Mouse (Mus musculus) CH12.LX (cell line): Measurements from ENCODE around the gene Wdr38. TPM values are rescaled to one million over a fixed set of nuclear protein-coding genes. Genes with fewer than 3 reads are reported as not detected.

Experiments used
- DNase-seq: peaks from one replicate; pipeline ENCODE4 v3.0.0-alpha.2; 2013; ENCODE audit errors: extremely low read depth
- H3K27ac ChIP-seq: 2 replicates; pipeline ENCODE4 v1.5.1; 2012; ENCODE audit warnings: low read depth, mild to moderate bottlenecking, control low read depth, moderate library complexity; ENCODE audit not compliant: insufficient read depth
- H3K27me3 ChIP-seq: replicated peaks from 2 replicates; pipeline ENCODE3; 2012; ENCODE audit warnings: inconsistent platforms
- H3K36me3 ChIP-seq, 2 experiments: replicated peaks in 1 of 2; 2 replicates each; pipeline versions ENCODE3 to v1.6.1; 2012; ENCODE audit warnings: inconsistent platforms in 1 of 2, low read length in 1 of 2, mild to moderate bottlenecking in 1 of 2, mixed read lengths in 1 of 2, moderate library complexity in 1 of 2; ENCODE audit not compliant: control insufficient read depth in 1 of 2, insufficient read depth in 1 of 2
- H3K4me1 ChIP-seq, 2 experiments: 2 replicates each; pipeline ENCODE4 v1.6.1; 2012; ENCODE audit warnings: inconsistent platforms in 1 of 2, moderate library complexity in 1 of 2; ENCODE audit not compliant: insufficient read depth in 2 of 2, control insufficient read depth in 1 of 2
- H3K4me2 ChIP-seq: 2 replicates; pipeline ENCODE4 v1.6.1; 2012; ENCODE audit warnings: low read depth, mild to moderate bottlenecking, control low read depth; ENCODE audit not compliant: poor library complexity, insufficient read depth, severe bottlenecking
- H3K4me3 ChIP-seq, 3 experiments: fragments of 150-350 bp in 1 of 3; sonication (generic) in 1 of 3; replicated peaks in 1 of 3; 2 replicates each; pipeline versions ENCODE3 to v1.5.1; 2011 to 2012; ENCODE audit warnings: low read depth in 2 of 3, low read length in 2 of 3, mild to moderate bottlenecking in 2 of 3, moderate library complexity in 2 of 3, control low read depth in 1 of 3, improper control_type of control experiment in 1 of 3, inconsistent platforms in 1 of 3, mixed read lengths in 1 of 3; ENCODE audit not compliant: poor library complexity in 1 of 3
- H3K79me2 ChIP-seq: replicated peaks from 2 replicates; pipeline ENCODE4 v1.6.1; 2012; ENCODE audit warnings: mild to moderate bottlenecking, moderate library complexity; ENCODE audit not compliant: control insufficient read depth, poor library complexity, insufficient read depth, severe bottlenecking; ENCODE audit errors: extremely low read depth
- H3K9ac ChIP-seq: 2 replicates; pipeline ENCODE4 v1.6.1; 2012; ENCODE audit warnings: low read depth, mild to moderate bottlenecking, control low read depth, moderate library complexity; ENCODE audit not compliant: insufficient read depth
- H3K9me3 ChIP-seq: replicated peaks from 2 replicates; pipeline ENCODE3; 2012; ENCODE audit warnings: low read length, inconsistent platforms, mixed read lengths
- BHLHE40 ChIP-seq: IDR thresholded peaks from 2 replicates; pipeline ENCODE4 v1.6.1; 2011; ENCODE audit warnings: mild to moderate bottlenecking, low read depth, low read length, improper control_type of control experiment
- CHD1 ChIP-seq: IDR thresholded peaks from 2 replicates; pipeline ENCODE4 v1.6.1; 2012; ENCODE audit warnings: low read depth, low read length, improper control_type of control experiment, inconsistent platforms
- CHD2 ChIP-seq: IDR thresholded peaks from 2 replicates; pipeline ENCODE4 v1.6.1; 2011; ENCODE audit warnings: low read length, improper control_type of control experiment
- CTCF ChIP-seq, 2 experiments: IDR thresholded peaks in 1 of 2; conservative IDR thresholded peaks in 1 of 2; 2 replicates each; pipeline ENCODE4 v1.5.1; 2011 to 2012; ENCODE audit warnings: low read depth in 2 of 2, low read length in 2 of 2, improper control_type of control experiment in 1 of 2, inconsistent platforms in 1 of 2, mild to moderate bottlenecking in 1 of 2, moderate library complexity in 1 of 2
- E2F4 ChIP-seq: IDR thresholded peaks from 2 replicates; pipeline ENCODE4 v1.6.1; 2011; ENCODE audit warnings: low read depth, low read length, improper control_type of control experiment; ENCODE audit not compliant: insufficient replicate concordance
- ELF1 ChIP-seq: IDR thresholded peaks from 2 replicates; pipeline ENCODE4 v1.6.1; 2014; ENCODE audit warnings: low read depth, mild to moderate bottlenecking, inconsistent platforms, low read length, improper control_type of control experiment
- EP300 ChIP-seq: IDR thresholded peaks from 2 replicates; pipeline ENCODE4 v1.6.1; 2011; ENCODE audit warnings: low read length, improper control_type of control experiment
- ETS1 ChIP-seq: conservative IDR thresholded peaks from 2 replicates; pipeline ENCODE4 v1.6.1; 2012; ENCODE audit warnings: low read depth, mild to moderate bottlenecking, inconsistent platforms, low read length, improper control_type of control experiment, moderate library complexity
- GABPA ChIP-seq: IDR thresholded peaks from 2 replicates; pipeline ENCODE4 v1.6.1; 2012; ENCODE audit warnings: low read depth, low read length, improper control_type of control experiment, inconsistent platforms; ENCODE audit not compliant: insufficient replicate concordance
- HCFC1 ChIP-seq: IDR thresholded peaks from 2 replicates; pipeline ENCODE4 v1.6.1; 2012; ENCODE audit warnings: low read depth, mild to moderate bottlenecking, inconsistent platforms, low read length, improper control_type of control experiment
- IRF4 ChIP-seq: IDR thresholded peaks from 2 replicates; pipeline ENCODE4 v1.6.1; 2014; ENCODE audit warnings: low read depth, mild to moderate bottlenecking, inconsistent platforms, low read length, improper control_type of control experiment
- JUN ChIP-seq: IDR thresholded peaks from 2 replicates; pipeline ENCODE4 v1.6.1; 2011; ENCODE audit warnings: low read depth, mild to moderate bottlenecking, low read length, improper control_type of control experiment, moderate library complexity; ENCODE audit not compliant: insufficient read depth
- JUND ChIP-seq: conservative IDR thresholded peaks from 2 replicates; pipeline ENCODE4 v1.6.1; 2011; ENCODE audit warnings: low read depth, low read length, improper control_type of control experiment
- KAT2A ChIP-seq: IDR thresholded peaks from 2 replicates; pipeline ENCODE4 v1.6.1; 2012; ENCODE audit warnings: low read length, improper control_type of control experiment, inconsistent platforms; ENCODE audit not compliant: insufficient replicate concordance
- MAFK ChIP-seq: IDR thresholded peaks from 2 replicates; pipeline ENCODE4 v1.6.1; 2011; ENCODE audit warnings: low read length, improper control_type of control experiment; ENCODE audit not compliant: insufficient replicate concordance
- MAX ChIP-seq: IDR thresholded peaks from 2 replicates; pipeline ENCODE4 v1.6.1; 2011; ENCODE audit warnings: low read length, improper control_type of control experiment
- MAZ ChIP-seq: IDR thresholded peaks from 2 replicates; pipeline ENCODE4 v1.6.1; 2012; ENCODE audit warnings: low read depth, mild to moderate bottlenecking, inconsistent platforms, low read length, improper control_type of control experiment, moderate library complexity
- MEF2A ChIP-seq: IDR thresholded peaks from 2 replicates; pipeline ENCODE4 v1.6.1; 2014; ENCODE audit warnings: low read depth, mild to moderate bottlenecking, inconsistent platforms, low read length, improper control_type of control experiment, borderline replicate concordance
- MXI1 ChIP-seq: IDR thresholded peaks from 2 replicates; pipeline ENCODE4 v1.6.1; 2011; ENCODE audit warnings: mild to moderate bottlenecking, low read depth, low read length, improper control_type of control experiment
- MYC ChIP-seq: IDR thresholded peaks from 2 replicates; pipeline ENCODE4 v1.6.1; 2011; ENCODE audit warnings: low read depth, mild to moderate bottlenecking, improper control_type of control experiment, low read length
- NELFE ChIP-seq: IDR thresholded peaks from 2 replicates; pipeline ENCODE4 v1.6.1; 2011; ENCODE audit warnings: low read depth, low read length, improper control_type of control experiment
- NRF1 ChIP-seq: IDR thresholded peaks from 2 replicates; pipeline ENCODE4 v1.6.1; 2014; ENCODE audit warnings: low read depth, mild to moderate bottlenecking, inconsistent platforms, low read length, improper control_type of control experiment, moderate library complexity
- PAX5 ChIP-seq: IDR thresholded peaks from 2 replicates; pipeline ENCODE4 v1.6.1; 2012; ENCODE audit warnings: low read length, inconsistent platforms, mixed read lengths
- POLR2A ChIP-seq: IDR thresholded peaks from 2 replicates; pipeline ENCODE4 v1.6.1; 2011; ENCODE audit warnings: low read depth, mild to moderate bottlenecking, improper control_type of control experiment, low read length
- POLR2AphosphoS2 ChIP-seq: IDR thresholded peaks from 2 replicates; pipeline ENCODE4 v1.6.1; 2011; ENCODE audit warnings: low read depth, low read length, improper control_type of control experiment
- RAD21 ChIP-seq: IDR thresholded peaks from 2 replicates; pipeline ENCODE4 v1.6.1; 2011; ENCODE audit warnings: low read depth, mild to moderate bottlenecking, low read length, improper control_type of control experiment, moderate library complexity
- RCOR1 ChIP-seq: conservative IDR thresholded peaks from 2 replicates; pipeline ENCODE4 v1.6.1; 2012; ENCODE audit warnings: low read depth, mild to moderate bottlenecking, inconsistent platforms, low read length, improper control_type of control experiment
- SIN3A ChIP-seq: IDR thresholded peaks from 2 replicates; pipeline ENCODE4 v1.6.1; 2012; ENCODE audit warnings: low read length, improper control_type of control experiment, inconsistent platforms
- SMC3 ChIP-seq: IDR thresholded peaks from 2 replicates; pipeline ENCODE4 v1.6.1; 2011; ENCODE audit warnings: low read depth, low read length, improper control_type of control experiment
- TBP ChIP-seq: conservative IDR thresholded peaks from 2 replicates; pipeline ENCODE4 v1.6.1; 2011; ENCODE audit warnings: low read depth, low read length, improper control_type of control experiment
- UBTF ChIP-seq: IDR thresholded peaks from 2 replicates; pipeline ENCODE4 v1.6.1; 2012; ENCODE audit warnings: low read depth, mild to moderate bottlenecking, inconsistent platforms, low read length, improper control_type of control experiment, moderate library complexity
- USF1 ChIP-seq: IDR thresholded peaks from 2 replicates; pipeline ENCODE4 v1.6.1; 2014; ENCODE audit warnings: low read depth, mild to moderate bottlenecking, inconsistent platforms, low read length, improper control_type of control experiment
- USF2 ChIP-seq: conservative IDR thresholded peaks from 2 replicates; pipeline ENCODE4 v1.6.1; 2011; ENCODE audit warnings: low read depth, low read length, improper control_type of control experiment
- ZC3H11A ChIP-seq: IDR thresholded peaks from 2 replicates; pipeline ENCODE4 v1.6.1; 2012; ENCODE audit warnings: low read depth, mild to moderate bottlenecking, inconsistent platforms, low read length, improper control_type of control experiment
- ZKSCAN1 ChIP-seq: IDR thresholded peaks from 2 replicates; pipeline ENCODE4 v1.6.1; 2012; ENCODE audit warnings: low read depth, inconsistent platforms, low read length, improper control_type of control experiment, borderline replicate concordance
- ZMIZ1 ChIP-seq: IDR thresholded peaks from 2 replicates; pipeline ENCODE4 v1.6.1; 2012; ENCODE audit warnings: low read depth, mild to moderate bottlenecking, inconsistent platforms, low read length, improper control_type of control experiment
- ZNF384 ChIP-seq: IDR thresholded peaks from 2 replicates; pipeline ENCODE4 v1.6.1; 2012; ENCODE audit warnings: low read depth, low read length, improper control_type of control experiment, inconsistent platforms
- dilution Hi-C: fragments of 300-500 bp; cut with MboI; formaldehyde crosslinking; loops from 2 replicates; pipeline ENCODE4 v1.14.3; 2020; ENCODE audit warnings: low sequenced_read_pairs; ENCODE audit not compliant: extremely low pct_unique_long_range_greater_than_20kb, extremely low pct_ligation_motif_present
- in situ Hi-C: fragments of 300-500 bp; cut with MboI; formaldehyde crosslinking; loops from 3 replicates; pipeline ENCODE4 v1.14.3; 2019; ENCODE audit warnings: low sequenced_read_pairs, low pct_ligation_motif_present, low pct_unique_long_range_greater_than_20kb, mixed read lengths
- polyA plus RNA-seq: library from polyadenylated mRNA; unstranded; fragments of >175 nt; gene quantifications from 2 replicates; pipeline ENCODE4 v1.2.1, GENCODE M21; 2012; ENCODE audit warnings: low read depth; ENCODE audit not compliant: insufficient read length
- total RNA-seq, 2 experiments: library from RNA; depleted of rRNA; stranded (reverse); fragments of 300-350 nt in 1 of 2; fragments of >200 nt in 1 of 2; gene quantifications; 2 replicates each; pipeline ENCODE4 v1.2.3; 2012 to 2014

Gene Wdr38
- total RNA-seq (2012; rRNA removed) (1.0 and 1.1 TPM in 2 replicates), total RNA-seq (2014; rRNA removed) (0.19 and 0.28 TPM in 2 replicates), polyA plus RNA-seq (0.40 and 0.63 TPM in 2 replicates)

DNA sequence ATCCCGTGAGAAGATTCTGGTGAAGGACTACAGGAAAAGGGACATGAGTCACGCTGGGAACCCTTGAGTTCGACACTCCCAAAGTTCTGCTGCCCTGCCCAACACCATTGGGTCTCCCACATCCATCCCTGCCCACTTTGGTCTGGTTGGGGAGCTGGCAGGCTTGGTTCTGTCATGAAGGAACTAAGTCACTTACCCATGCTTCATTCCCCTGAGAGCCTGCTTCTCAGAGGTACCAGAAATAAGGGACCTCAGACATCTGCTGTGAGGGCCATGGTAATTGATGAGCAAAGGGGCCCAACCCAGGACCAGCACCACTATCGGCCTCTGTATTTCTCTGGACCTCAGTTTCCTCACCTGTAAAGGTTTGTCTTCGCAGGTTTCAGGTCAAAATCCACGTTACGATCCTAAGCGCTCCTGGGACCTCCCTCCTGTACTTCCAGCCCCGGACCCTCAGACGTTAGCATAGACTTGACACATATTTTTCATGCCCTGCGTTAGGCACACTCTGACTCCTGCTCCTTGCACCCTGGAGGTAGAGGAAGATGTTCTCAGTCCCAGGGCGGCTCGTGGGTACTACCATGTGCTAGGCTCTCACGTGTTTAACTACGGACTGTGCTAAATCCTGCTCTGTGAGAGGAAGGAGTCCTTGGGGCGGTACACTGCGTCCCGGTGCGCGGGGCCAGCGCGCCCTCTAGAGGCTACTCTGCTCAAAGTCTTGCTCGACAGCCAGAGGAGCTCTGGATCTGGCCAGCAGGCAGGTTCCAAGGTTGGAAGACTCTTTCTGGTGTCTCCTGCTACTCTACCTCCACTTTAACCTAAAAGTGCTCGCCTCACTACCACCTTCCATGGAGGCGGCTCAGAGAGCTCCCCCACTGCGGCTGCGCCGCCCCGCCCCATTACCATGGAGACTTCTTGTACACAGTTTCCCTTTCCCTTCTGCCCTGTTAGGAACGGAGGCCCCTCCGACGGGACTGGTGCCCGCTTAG lies at the start of gene Wdr38:
Gene Wdr38 (plus strand): TSS at position 91 of the 989 bp plus-strand sequence.
- no peaks in the 10 kb centered on the region for H3K27me3 ChIP-seq
- dilution Hi-C loops (no loop called here), in situ Hi-C loops (loop anchor here (5.0 to 10.0 kb wide), 2 partner anchors 65 to 203 kb away; partner anchors contain the start of gene Olfml2a)
- peaks cover 9% of the 10 kb centered on the region for H3K79me2 ChIP-seq
- H3K9me3 ChIP-seq: no peaks in the 10 kb centered on the region
- peak within 1 kb of the TSS; percentile 48; the same call in 1 of the 2 replicates for H3K27ac ChIP-seq
- H3K4me1 ChIP-seq: peaks cover 6 to 60% of the 10 kb centered on the region in 2 experiments
- DNase-seq: peak; percentile 85
- H3K9ac ChIP-seq: peak within 1 kb of the TSS; percentile 61
- H3K4me2 ChIP-seq: peak within 1 kb of the TSS; percentile 67
- peak within 1 kb of the TSS; percentile 56 to 76 (median 58) for H3K4me3 ChIP-seq
- H3K36me3 ChIP-seq: peaks cover 33 to 37% of the 10 kb centered on the region in 2 experiments
- peak; percentile 100 for TF ChIP-seq MYC
- peak; percentile 96 for TF ChIP-seq BHLHE40
- peak; percentile 37; the same call in 1 of the 2 replicates for TF ChIP-seq ZC3H11A
- peak; percentile 99 for TF ChIP-seq MAX
- peak; percentile 46 for TF ChIP-seq USF1
- peak; percentile 89 for TF ChIP-seq NRF1
- no peak for TF ChIP-seq GABPA
- peak; percentile 63 to 99; a peak in 3 of 4 replicates for TF ChIP-seq CTCF (conservative IDR thresholded peaks at IDR 0.05 in 1 of 2, IDR thresholded peaks at IDR 0.05 in 1 of 2; ENCODE audit: low read depth in 2 of 2, low read length in 2 of 2)
- TF ChIP-seq TBP: peak; percentile 63; the same call in 1 of the 2 replicates
- TF ChIP-seq MEF2A: peak; percentile 78
- TF ChIP-seq ETS1: no peak
- no peak for TF ChIP-seq PAX5
- TF ChIP-seq JUND: no peak
- no peak for TF ChIP-seq ZMIZ1
- peak; percentile 55; the same call in 1 of the 2 replicates for TF ChIP-seq HCFC1
- no peak for TF ChIP-seq JUN
- TF ChIP-seq CHD2: 0 out of 2 replicates have a peak, but pooled peaks have one; percentile 40
- no peak for TF ChIP-seq EP300
- TF ChIP-seq ZKSCAN1: no peak
- TF ChIP-seq ZNF384: no peak
- no peak for TF ChIP-seq UBTF
- TF ChIP-seq POLR2A: peak; percentile 66
- peak; percentile 41; the same call in 1 of the 2 replicates for TF ChIP-seq ELF1
- no peak for TF ChIP-seq USF2
- no peak for TF ChIP-seq MAFK
- TF ChIP-seq SMC3: peak; percentile 83
- peak; percentile 30; the same call in 1 of the 2 replicates for TF ChIP-seq MAZ
- peak; percentile 98 for TF ChIP-seq MXI1
- TF ChIP-seq E2F4: no peak
- TF ChIP-seq POLR2AphosphoS2: no peak
- TF ChIP-seq NELFE: peak; percentile 74
- no peak for TF ChIP-seq CHD1
- no peak for TF ChIP-seq KAT2A
- TF ChIP-seq SIN3A: peak; percentile 90
- no peak for TF ChIP-seq RCOR1
- TF ChIP-seq IRF4: 0 out of 2 replicates have a peak, but pooled peaks have one; percentile 55
- TF ChIP-seq RAD21: peak; percentile 99
